37 mouse cellular contexts compared by ENCODE assay signal in genomic region chr4:130905025-130905424, GRCm38 (mm10). TPM values are rescaled to one million over a fixed set of nuclear protein-coding genes. Genes with fewer than 3 reads are reported as not detected.
DNase-seq lines count a peak whose midpoint lies in the region; ATAC-seq and TF ChIP-seq lines count a peak whose summit lies in the region.
"Had no signal": no experiment of that assay in that cellular context is flagged by ENCODE, and none has a peak within 500 bp of the region (broad histone marks: within the 10 kb centered on the region; RNA-seq: fewer than 3 reads in every experiment).

No protein-coding gene starts in this region.

- peak overlapping the region; percentile 37 for H3K27ac ChIP-seq in hindbrain, embryonic 10.5 days
- no peak overlapping the region for H3K27ac ChIP-seq in hindbrain, embryonic 11.5 days (ENCODE audit: low read depth, low read length)
- peak overlapping the region; percentile 38; the same call in 1 of the 2 replicates for H3K27ac ChIP-seq in midbrain, embryonic 10.5 days (replicated peaks)
- no peak overlapping the region for H3K27ac ChIP-seq in midbrain, embryonic 16.5 days (ENCODE audit: low read length)
- H3K27ac ChIP-seq in limb, embryonic 10.5 days: peak overlapping the region; percentile 83
- H3K27ac ChIP-seq: forebrain, embryonic 15.5 days; heart, embryonic 13.5 days; liver, embryonic 14.5 days; lung, embryonic 15.5 days; neural tube, embryonic 15.5 days had no signal

- ATAC-seq in hindbrain, embryonic 11.5 days (ENCODE audit: low FRiP score): no peak
- no peak for ATAC-seq in midbrain, embryonic 16.5 days
- peak; percentile 24; the same call in 1 of the 2 replicates for ATAC-seq in G1E (ENCODE audit: extremely low read depth, insufficient number of reproducible peaks, low FRiP score, poor library complexity, severe bottlenecking)
- ATAC-seq in activated CD4-positive, CD25-positive, alpha-beta regulatory T cell, adult 4 months: no peak
- ATAC-seq: forebrain, embryonic 15.5 days; intestine, postnatal 0 days; Patski had no signal

- DNase-seq in hindbrain, embryonic 10.5 days (ENCODE audit: low spot score): no peak
- DNase-seq in hindbrain, embryonic 11.5 days (ENCODE audit: low spot score): no peak
- no peak for DNase-seq in midbrain, embryonic 10.5 days (ENCODE audit: low spot score)
- peak; percentile 57 for DNase-seq in G1E (ENCODE audit: low spot score)
- DNase-seq in limb, embryonic 10.5 days (ENCODE audit: low spot score): no peak
- no peak for DNase-seq in urinary bladder, adult 18-20 months (ENCODE audit: low spot score in 2 of 2)
- DNase-seq: adrenal gland, postnatal 25 days; B cell, adult 2 months; cerebellum, adult 11-12 months; cerebellum, postnatal 10 days; gastrocnemius, adult 2 months; gastrocnemius, postnatal 36 days; heart, adult 18-20 months; heart, postnatal 10 days; kidney, adult 9 months; kidney, postnatal 14 days; layer of hippocampus, adult 9-11 months; midbrain, embryonic 14.5 days; retina, postnatal 1 day; right cerebral cortex, postnatal 14 days; thymus, adult 18-20 months; thymus, postnatal 36 days had no signal

- TF ChIP-seq CTCF in G1E (IDR thresholded peaks at IDR 0.05; ENCODE audit: low read depth, low read length): no peak

- H3K4me1 ChIP-seq in hindbrain, embryonic 10.5 days (replicated peaks): peaks cover 89% of the 10 kb centered on the region
- no peaks in the 10 kb centered on the region; the same call in 1 of the 2 replicates for H3K4me1 ChIP-seq in hindbrain, embryonic 11.5 days (replicated peaks; ENCODE audit: control insufficient read depth, insufficient read depth, low read length)
- H3K4me1 ChIP-seq in midbrain, embryonic 10.5 days: peaks cover 45% of the 10 kb centered on the region
- H3K4me1 ChIP-seq in midbrain, embryonic 16.5 days (ENCODE audit: control insufficient read depth, insufficient read depth, low read length): no peaks in the 10 kb centered on the region; the same call in 1 of the 2 replicates
- H3K4me1 ChIP-seq in G1E (ENCODE audit: insufficient read depth, low read depth, low read length): peaks cover 98% of the 10 kb centered on the region
- H3K4me1 ChIP-seq in limb, embryonic 10.5 days: peaks cover 83% of the 10 kb centered on the region
- H3K4me1 ChIP-seq: lung, embryonic 15.5 days had no signal

- no peaks in the 10 kb centered on the region for H3K27me3 ChIP-seq in hindbrain, embryonic 10.5 days (ENCODE audit: insufficient read depth, poor library complexity, severe bottlenecking)
- no peaks in the 10 kb centered on the region for H3K27me3 ChIP-seq in hindbrain, embryonic 11.5 days (ENCODE audit: control insufficient read depth, insufficient read depth, low read length)
- H3K27me3 ChIP-seq in midbrain, embryonic 10.5 days (ENCODE audit: low read depth, poor library complexity, severe bottlenecking): no peaks in the 10 kb centered on the region
- H3K27me3 ChIP-seq in midbrain, embryonic 16.5 days (ENCODE audit: control insufficient read depth, insufficient read depth, low read depth, low read length): no peaks in the 10 kb centered on the region
- H3K27me3 ChIP-seq in G1E (ENCODE audit: insufficient read depth, low read length): no peaks in the 10 kb centered on the region
- H3K27me3 ChIP-seq in limb, embryonic 10.5 days (ENCODE audit: low read depth, poor library complexity, severe bottlenecking): peaks cover 8% of the 10 kb centered on the region; the same call in 1 of the 2 replicates
- H3K27me3 ChIP-seq: forebrain, embryonic 15.5 days; heart, embryonic 13.5 days; limb, embryonic 13.5 days; lung, embryonic 15.5 days; neural tube, embryonic 15.5 days; Patski had no signal

- no peak overlapping the region for H3K9ac ChIP-seq in hindbrain, embryonic 11.5 days (ENCODE audit: low read depth, low read length)
- no peak overlapping the region for H3K9ac ChIP-seq in midbrain, embryonic 16.5 days (ENCODE audit: low read depth, low read length)
- H3K9ac ChIP-seq: forebrain, embryonic 15.5 days; limb, embryonic 13.5 days; liver, embryonic 14.5 days; lung, embryonic 15.5 days; neural tube, embryonic 15.5 days had no signal

- 80% methylated on average over 7 of the region's 7 CpGs for WGBS in hindbrain, embryonic 10.5 days
- 84% methylated on average over 7 of the region's 7 CpGs for WGBS in hindbrain, embryonic 11.5 days
- 78% methylated on average over 7 of the region's 7 CpGs for WGBS in midbrain, embryonic 10.5 days
- 77% methylated on average over 7 of the region's 7 CpGs for WGBS in midbrain, embryonic 16.5 days
- 84% methylated on average over 7 of the region's 7 CpGs for WGBS in limb, embryonic 10.5 days

- no peaks in the 10 kb centered on the region for H3K9me3 ChIP-seq in hindbrain, embryonic 10.5 days
- H3K9me3 ChIP-seq in hindbrain, embryonic 11.5 days (ENCODE audit: control insufficient read depth, low read length): no peaks in the 10 kb centered on the region
- H3K9me3 ChIP-seq in midbrain, embryonic 10.5 days (replicated peaks): no peaks in the 10 kb centered on the region
- H3K9me3 ChIP-seq in midbrain, embryonic 16.5 days (replicated peaks; ENCODE audit: control insufficient read depth, low read length, poor library complexity, severe bottlenecking): no peaks in the 10 kb centered on the region
- H3K9me3 ChIP-seq in G1E (replicated peaks): no peaks in the 10 kb centered on the region
- no peaks in the 10 kb centered on the region for H3K9me3 ChIP-seq in limb, embryonic 10.5 days (replicated peaks)
- H3K9me3 ChIP-seq: forebrain, embryonic 15.5 days; heart, embryonic 13.5 days; limb, embryonic 13.5 days; lung, embryonic 15.5 days; neural tube, embryonic 15.5 days had no signal

- H3K4me3 ChIP-seq in hindbrain, embryonic 10.5 days: no peak overlapping the region
- no peak overlapping the region for H3K4me3 ChIP-seq in hindbrain, embryonic 11.5 days (ENCODE audit: low read depth, low read length)
- H3K4me3 ChIP-seq in midbrain, embryonic 10.5 days: no peak overlapping the region
- H3K4me3 ChIP-seq in midbrain, embryonic 16.5 days (ENCODE audit: low read depth, low read length): no peak overlapping the region
- peak overlapping the region; percentile 49; the same call in 1 of the 2 replicates for H3K4me3 ChIP-seq in G1E (ENCODE audit: low read depth, low read length)
- no peak overlapping the region for H3K4me3 ChIP-seq in limb, embryonic 10.5 days
- H3K4me3 ChIP-seq: erythroblast, embryonic 14.5 days; forebrain, embryonic 15.5 days; gastrocnemius, adult 2 months; heart, embryonic 13.5 days; limb, embryonic 13.5 days; lung, embryonic 15.5 days; neural tube, embryonic 15.5 days had no signal

- no peak overlapping the region for H3K4me2 ChIP-seq in hindbrain, embryonic 11.5 days (replicated peaks; ENCODE audit: low read depth, low read length)
- no peak overlapping the region for H3K4me2 ChIP-seq in midbrain, embryonic 16.5 days (ENCODE audit: low read length)
- H3K4me2 ChIP-seq: forebrain, embryonic 15.5 days; heart, embryonic 13.5 days; limb, embryonic 13.5 days; lung, embryonic 15.5 days; neural tube, embryonic 15.5 days had no signal

- no peaks in the 10 kb centered on the region for H3K36me3 ChIP-seq in hindbrain, embryonic 10.5 days
- H3K36me3 ChIP-seq in hindbrain, embryonic 11.5 days (ENCODE audit: control insufficient read depth, insufficient read depth, low read length): no peaks in the 10 kb centered on the region
- no peaks in the 10 kb centered on the region for H3K36me3 ChIP-seq in midbrain, embryonic 10.5 days
- no peaks in the 10 kb centered on the region for H3K36me3 ChIP-seq in midbrain, embryonic 16.5 days (ENCODE audit: control insufficient read depth, insufficient read depth, low read length)
- no peaks in the 10 kb centered on the region for H3K36me3 ChIP-seq in G1E (replicated peaks)
- H3K36me3 ChIP-seq in limb, embryonic 10.5 days: no peaks in the 10 kb centered on the region
- H3K36me3 ChIP-seq: forebrain, embryonic 15.5 days; heart, embryonic 13.5 days; limb, embryonic 13.5 days; lung, embryonic 15.5 days; neural tube, embryonic 15.5 days had no signal

RNA-seq across cellular contexts. Expression of gene Laptm5, which starts 7.9 kb away (rescaled TPM):
- 21.3 and 25.9 TPM in 2 replicates for polyA plus RNA-seq in hindbrain, embryonic 10.5 days (2016; fragmentation: Nextera tagmentation; extraction: Ambion mirVana)
- 23.4 and 32.1 TPM in 2 replicates for polyA plus RNA-seq in hindbrain, embryonic 11.5 days (2014; fragmentation: Nextera tagmentation; extraction: Ambion mirVana)
- polyA plus RNA-seq in midbrain, embryonic 10.5 days (2016; fragmentation: Nextera tagmentation; extraction: Ambion mirVana): 16.7 and 22.9 TPM in 2 replicates
- polyA plus RNA-seq in midbrain, embryonic 16.5 days (2015; fragmentation: Nextera tagmentation; extraction: Ambion mirVana): 22.0 and 22.3 TPM in 2 replicates
- total RNA-seq in G1E (2014; fragmentation: Nextera tagmentation) (717 and 822 TPM in 2 replicates), G1E (2017) (184 and 222 TPM in 2 replicates)
- 540 and 565 TPM in 2 replicates for polyA plus RNA-seq in G1E (2012)
- polyA plus RNA-seq in limb, embryonic 10.5 days (2016; fragmentation: Nextera tagmentation; extraction: Ambion mirVana): 10.5 and 15.4 TPM in 2 replicates
- 1,000 to 10,000 TPM; 1,545 to 2,139 TPM for polyA plus RNA-seq in activated CD4-positive, CD25-positive, alpha-beta regulatory T cell, adult 4 months (2017; shearing (Covaris generic))
- polyA plus RNA-seq: Patski had no signal

RNA-seq across cellular contexts. Expression of gene Matn1, which starts 39.2 kb away (rescaled TPM):
- polyA plus RNA-seq in hindbrain, embryonic 10.5 days (2016; fragmentation: Nextera tagmentation; extraction: Ambion mirVana): 0.17 TPM in 1 of 2 replicates, not detected in the other
- polyA plus RNA-seq in hindbrain, embryonic 11.5 days (2014; fragmentation: Nextera tagmentation; extraction: Ambion mirVana): 0.85 TPM in 1 of 2 replicates, not detected in the other
- polyA plus RNA-seq in midbrain, embryonic 10.5 days (2016; fragmentation: Nextera tagmentation; extraction: Ambion mirVana): not detected in 2 replicates
- polyA plus RNA-seq in midbrain, embryonic 16.5 days (2015; fragmentation: Nextera tagmentation; extraction: Ambion mirVana): 0.29 TPM in 1 of 2 replicates, not detected in the other
- total RNA-seq in G1E (2014; fragmentation: Nextera tagmentation): 0.98 TPM in 1 of 2 replicates, not detected in the other
- total RNA-seq in G1E (2017): 0.60 and 1.1 TPM in 2 replicates
- polyA plus RNA-seq in G1E (2012): 0.30 and 0.79 TPM in 2 replicates
- 0.23 TPM in 1 of 2 replicates, not detected in the other for polyA plus RNA-seq in limb, embryonic 10.5 days (2016; fragmentation: Nextera tagmentation; extraction: Ambion mirVana)
- under 1 TPM in 1 of 2 experiments, not detected in 1; 0.23 TPM for polyA plus RNA-seq in activated CD4-positive, CD25-positive, alpha-beta regulatory T cell, adult 4 months (2017; shearing (Covaris generic))
- total RNA-seq: adrenal gland, postnatal 25 days; common myeloid progenitor, adult 5-6 weeks; gastrocnemius, adult 2 months; gastrocnemius, postnatal 36 days; heart, adult 18-20 months; heart, postnatal 10 days; hematopoietic stem cell, adult 5-6 weeks; megakaryocyte progenitor cell, adult 5-6 weeks had no signal
- polyA plus RNA-seq: erythroblast, embryonic 14.5 days; forebrain, embryonic 15.5 days; heart, embryonic 13.5 days; intestine, postnatal 0 days; midbrain, embryonic 14.5 days; Patski; small intestine, adult 2 months had no signal

Comparison
In these comparisons a context has a peak if more than half of its experiments do, and no peak if none do; other contexts are left out.
1. H3K27ac ChIP-seq: peak in hindbrain, embryonic 10.5 days (single experiment), midbrain, embryonic 10.5 days (single experiment) and limb, embryonic 10.5 days (single experiment); none in hindbrain, embryonic 11.5 days (single experiment) and midbrain, embryonic 16.5 days (single experiment).
2. RNA of gene Laptm5, which starts 7.9 kb away (polyA plus RNA-seq): 1,545 to 2,139 TPM in activated CD4-positive, CD25-positive, alpha-beta regulatory T cell, adult 4 months and 540 to 565 TPM in G1E; 23.4 to 32.1 TPM in hindbrain, embryonic 11.5 days, 21.3 to 25.9 TPM in hindbrain, embryonic 10.5 days, 22.0 to 22.3 TPM in midbrain, embryonic 16.5 days, 16.7 to 22.9 TPM in midbrain, embryonic 10.5 days and 10.5 to 15.4 TPM in limb, embryonic 10.5 days; every median in the first group is over 10 times any median in the second.